Mouse (Mus musculus) c-Kit-positive CD71-negative TER-119-negative erythroid progenitor cells, embryonic 14.5 days (primary cell): ENCODE data around the gene Ehf.

Source experiments
- DNase-seq: peaks from one replicate; pipeline ENCODE4 v3.0.0-alpha.2; 2013; ENCODE audit warnings: low read depth

Gene Ehf

GRCm38 (mm10) chr2:103214861-103215260 is 88.2 kb downstream of the Ehf start:
- DNase-seq = no peak

DNA sequence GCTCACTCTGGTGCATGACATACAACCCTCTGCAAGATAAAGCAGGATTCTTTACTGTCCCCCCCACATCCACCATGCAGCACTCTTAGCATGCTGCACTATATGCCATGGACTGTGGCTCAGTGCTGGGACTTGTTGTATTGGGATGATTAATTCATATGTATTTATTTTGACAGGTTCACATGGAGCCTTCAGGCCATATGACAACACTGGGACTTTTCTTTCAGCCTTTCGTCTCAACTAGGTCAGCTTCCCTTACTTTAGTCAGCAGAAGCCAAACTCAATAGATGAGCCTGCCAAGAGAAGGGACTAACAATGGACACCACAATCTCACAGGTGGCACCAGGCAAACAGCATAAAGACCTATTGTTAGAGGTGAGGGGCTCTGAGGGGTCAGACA is 89.5 kb downstream of the Ehf start:
- DNase-seq = no peak
